Mouse (Mus musculus): Measurements from ENCODE around the gene Rsc1a1.

GRCm38 (mm10) chr4:141663122-141663931, 22.1 kb downstream of the Rsc1a1 start:
- no peak for TF ChIP-seq POLR2A (IDR thresholded peaks at IDR 0.05; ENCODE audit: extremely low read depth, insufficient read depth, low read length)
- no peak for TF ChIP-seq CTCF (IDR thresholded peaks at IDR 0.05; ENCODE audit: low read depth, low read length)
